Mouse (Mus musculus) stomach, embryonic 15.5 days (tissue): ENCODE measurements around the gene Dhx16. TPM values are rescaled to one million over a fixed set of nuclear protein-coding genes. Genes with fewer than 3 reads are reported as not detected.

ENCODE experiments used
- ATAC-seq: fragments of 200-750 bp; cut with Nextera tagmentation; 2 replicates; pipeline ENCODE4 v1.8.0; 2017; ENCODE audit warnings: low read depth, moderate number of reproducible peaks, moderate TSS enrichment; ENCODE audit not compliant: insufficient read depth, low FRiP score
- H3K27ac ChIP-seq: fragments of 300-500 bp; sonication (generic); 2 replicates; pipeline ENCODE4 v1.5.1; 2015; ENCODE audit warnings: mild to moderate bottlenecking, inconsistent platforms
- H3K27me3 ChIP-seq: fragments of 300-500 bp; sonication (generic); replicated peaks from 2 replicates; pipeline ENCODE4 v1.6.1; 2015; ENCODE audit warnings: inconsistent platforms
- H3K36me3 ChIP-seq: fragments of 300-500 bp; sonication (generic); 2 replicates; pipeline ENCODE4 v1.6.1; 2015; ENCODE audit warnings: inconsistent platforms
- H3K4me1 ChIP-seq: fragments of 300-500 bp; sonication (generic); 2 replicates; pipeline ENCODE4 v1.6.1; 2015; ENCODE audit warnings: inconsistent platforms
- H3K4me2 ChIP-seq: fragments of 300-500 bp; sonication (generic); 2 replicates; pipeline ENCODE4 v1.6.1; 2015; ENCODE audit warnings: mild to moderate bottlenecking, inconsistent platforms
- H3K4me3 ChIP-seq: fragments of 300-500 bp; sonication (generic); replicated peaks from 2 replicates; pipeline ENCODE4 v1.5.1; 2015; ENCODE audit warnings: inconsistent platforms
- H3K9ac ChIP-seq: fragments of 300-500 bp; sonication (generic); 2 replicates; pipeline ENCODE4 v1.6.1; 2015; ENCODE audit warnings: inconsistent platforms
- H3K9me3 ChIP-seq: fragments of 300-500 bp; sonication (generic); 2 replicates; pipeline ENCODE4 v1.6.1; 2016; ENCODE audit warnings: inconsistent platforms
- WGBS: fragments of 180-500 bp; shearing (Covaris S2); methylation state at CpG from one replicate; pipeline ENCODE4 v1.1.7; 2015; 5-methylcytosine and 5-hydroxymethylcytosine counted together
- polyA plus RNA-seq: library from polyadenylated mRNA; unstranded; fragments of >200 nt; fragmentation: Nextera tagmentation; extraction: Ambion mirVana; gene quantifications from 2 replicates; pipeline ENCODE4 v1.2.1, GENCODE M21; 2015

Gene Dhx16
- polyA plus RNA-seq, 1 experiment from 2014 or later = 37.8 TPM

DNA sequence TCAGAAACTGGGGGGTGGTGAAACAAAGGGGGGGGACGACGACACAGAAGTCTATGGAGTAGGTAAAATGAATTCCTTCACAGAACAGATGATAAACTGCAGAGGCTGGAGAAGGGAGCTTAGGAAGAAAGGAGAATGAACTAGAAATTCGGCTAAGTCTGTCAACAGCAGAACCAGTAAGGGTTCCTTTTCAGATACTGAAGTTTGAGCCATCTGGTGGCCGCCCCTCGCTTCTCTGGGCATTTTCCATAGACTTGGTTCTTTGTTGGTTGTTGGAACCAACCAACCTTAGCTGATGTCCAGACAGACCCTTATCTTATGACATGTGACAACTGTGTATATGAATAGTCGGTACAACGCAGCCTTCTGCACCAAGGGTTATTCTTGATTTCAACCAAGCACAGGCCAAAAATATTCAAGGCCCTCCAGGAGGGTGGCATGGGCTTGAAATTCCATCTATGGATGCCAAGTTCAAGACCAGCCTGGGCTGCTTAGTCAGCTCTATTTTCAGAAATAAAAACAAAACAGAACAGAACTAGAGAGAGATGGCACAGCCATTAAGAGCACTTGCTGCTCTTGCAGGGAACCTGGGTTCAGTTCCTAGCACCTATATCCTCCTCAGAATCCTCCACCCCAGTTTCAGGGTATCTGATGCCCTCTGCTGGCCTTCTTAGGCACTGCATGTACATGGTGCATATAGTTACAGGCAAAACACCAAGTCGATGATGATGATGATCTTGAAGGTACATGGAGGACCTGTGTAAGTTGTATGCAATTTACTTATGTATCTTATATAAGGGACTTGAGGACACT lies 8.5 kb upstream of the Dhx16 start:
- Histone ChIP-seq H3K4me2 (peak overlapping the region; percentile 93), H3K27me3 (no peaks in the 10 kb centered on the region), H3K4me1 (peaks cover 37% of the 10 kb centered on the region), H3K9ac (no peak overlapping the region), H3K9me3 (no peaks in the 10 kb centered on the region), H3K4me3 (peak overlapping the region; percentile 57), H3K27ac (peak overlapping the region; percentile 98), H3K36me3 (0 out of 2 replicates have a peak, but pooled peaks cover 2% of the 10 kb centered on the region)
- WGBS = 64% methylated on average over 8 of the region's 8 CpGs
- no peak for ATAC-seq

GRCm38 (mm10) chr17:35873774-35874519 lies 5.7 kb upstream of the Dhx16 start:
- Histone ChIP-seq H3K9me3 (no peaks in the 10 kb centered on the region), H3K27ac (peak overlapping the region; percentile 27; the same call in 1 of the 2 replicates), H3K27me3 (no peaks in the 10 kb centered on the region), H3K9ac (no peak overlapping the region), H3K4me1 (peaks cover 24% of the 10 kb centered on the region), H3K4me3 (no peak overlapping the region), H3K36me3 (0 out of 2 replicates have a peak, but pooled peaks cover 3% of the 10 kb centered on the region), H3K4me2 (no peak overlapping the region)
- 0 out of 2 replicates have a peak, but pooled peaks have one; percentile 50 for ATAC-seq
- WGBS = 26% methylated on average over 21 of the region's 21 CpGs

GRCm38 (mm10) chr17:35874721-35875120 lies 4.9 kb upstream of the Dhx16 start:
- no peak overlapping the region for H3K4me2 ChIP-seq
- H3K9ac ChIP-seq = no peak overlapping the region
- no peaks in the 10 kb centered on the region for H3K9me3 ChIP-seq
- H3K4me1 ChIP-seq = peaks cover 18% of the 10 kb centered on the region
- 0 out of 2 replicates have a peak, but pooled peaks cover 3% of the 10 kb centered on the region for H3K36me3 ChIP-seq
- 84% methylated on average over 6 of the region's 6 CpGs for WGBS
- ATAC-seq = no peak
- H3K27ac ChIP-seq = no peak overlapping the region
- H3K4me3 ChIP-seq = no peak overlapping the region
- H3K27me3 ChIP-seq = no peaks in the 10 kb centered on the region

- WGBS = 90% methylated on average over 17 of the region's 17 CpGs
- no peaks in the 10 kb centered on the region for H3K9me3 ChIP-seq
- no peak overlapping the region for H3K4me2 ChIP-seq
- H3K4me3 ChIP-seq = no peak overlapping the region
- ATAC-seq = no peak
- no peaks in the 10 kb centered on the region for H3K27me3 ChIP-seq
- H3K4me1 ChIP-seq = 0 out of 2 replicates have a peak, but pooled peaks cover 9% of the 10 kb centered on the region
- H3K9ac ChIP-seq = no peak overlapping the region
- H3K36me3 ChIP-seq = peaks cover 45% of the 10 kb centered on the region
- no peak overlapping the region for H3K27ac ChIP-seq
Observed at GRCm38 (mm10) chr17:35882924-35883323, 3.3 kb downstream of the Dhx16 start.

DNA sequence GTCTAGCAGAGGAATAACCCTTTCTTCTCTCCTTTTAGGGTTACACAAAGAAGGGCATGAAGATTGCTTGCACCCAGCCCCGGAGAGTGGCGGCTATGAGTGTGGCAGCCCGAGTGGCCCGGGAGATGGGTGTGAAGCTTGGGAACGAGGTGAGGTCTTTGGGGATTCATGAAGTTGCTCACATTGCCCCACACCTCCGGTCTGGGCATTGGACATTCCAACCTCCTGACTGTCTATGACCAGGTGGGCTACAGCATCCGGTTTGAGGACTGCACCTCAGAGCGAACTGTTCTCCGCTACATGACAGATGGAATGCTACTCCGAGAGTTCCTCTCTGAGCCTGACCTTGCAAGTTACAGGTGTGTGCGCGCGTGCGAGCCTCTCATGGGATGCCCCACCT lies 4.2 kb downstream of the Dhx16 start:
- no peak for ATAC-seq
- Histone ChIP-seq H3K4me2 (no peak overlapping the region), H3K9me3 (no peaks in the 10 kb centered on the region), H3K9ac (no peak overlapping the region), H3K4me1 (0 out of 2 replicates have a peak, but pooled peaks cover 9% of the 10 kb centered on the region), H3K4me3 (no peak overlapping the region), H3K27ac (no peak overlapping the region), H3K36me3 (peaks cover 53% of the 10 kb centered on the region), H3K27me3 (no peaks in the 10 kb centered on the region)
- 93% methylated on average over 14 of the region's 14 CpGs for WGBS

GRCm38 (mm10) chr17:35887725-35888124 lies 8.1 kb downstream of the Dhx16 start:
- Histone ChIP-seq H3K4me3 (no peak overlapping the region), H3K9me3 (no peaks in the 10 kb centered on the region), H3K4me1 (no peaks in the 10 kb centered on the region), H3K27me3 (no peaks in the 10 kb centered on the region), H3K36me3 (peaks cover 66% of the 10 kb centered on the region), H3K27ac (no peak overlapping the region), H3K9ac (no peak overlapping the region), H3K4me2 (no peak overlapping the region)
- ATAC-seq = no peak
- 93% methylated on average over 11 of the region's 17 CpGs for WGBS

DNA sequence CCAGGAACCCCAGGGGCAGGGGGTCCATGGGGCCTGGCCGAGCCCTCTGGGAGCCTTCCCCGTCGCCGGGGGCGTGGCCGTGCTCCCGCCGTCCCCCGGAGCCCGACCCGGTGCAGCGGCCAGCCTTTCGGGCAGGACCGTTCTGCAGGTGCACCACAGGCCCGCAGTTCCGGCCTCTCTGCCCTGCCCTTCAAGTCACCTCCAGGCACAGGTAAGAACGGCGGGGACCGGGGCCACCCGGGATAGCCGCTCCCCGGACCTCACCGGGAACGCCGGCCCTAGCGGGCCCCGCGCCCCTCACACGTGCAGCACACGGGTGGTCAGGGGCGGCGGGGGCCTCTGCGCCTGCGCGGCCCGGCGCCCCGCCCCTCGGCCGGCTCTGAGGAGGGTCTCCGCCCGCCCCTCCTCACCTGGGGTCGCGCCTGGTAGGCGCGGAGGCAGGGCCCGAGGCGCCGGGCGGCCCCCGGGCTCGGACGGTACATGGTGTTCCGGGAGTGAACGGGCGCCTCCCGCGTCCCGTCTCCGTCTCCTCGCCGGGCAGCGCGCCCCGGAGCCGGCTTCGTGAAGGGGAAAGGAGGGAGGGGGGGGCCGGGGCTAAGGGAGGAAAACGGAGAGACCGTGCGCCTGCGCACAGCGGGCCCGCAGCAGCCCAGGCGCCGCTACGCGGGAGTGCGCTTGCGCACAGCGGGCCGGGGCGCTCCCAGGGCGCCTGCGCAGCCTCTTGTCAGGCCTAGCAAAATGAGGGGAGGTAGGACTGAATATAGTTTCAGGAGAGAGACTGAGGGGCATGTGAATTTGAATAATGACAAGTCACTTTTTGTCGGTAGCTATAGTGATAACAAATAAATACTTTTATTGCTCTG lies 17.4 kb downstream of the Dhx16 start, which contains the start of gene 2310061I04Rik:
2310061I04Rik (minus strand) TSS at position 651 of the 863 bp plus-strand sequence.
- H3K9me3 ChIP-seq = no peaks in the 10 kb centered on the region
- ATAC-seq = peak; percentile 92
- H3K27ac ChIP-seq = peak within 1 kb of the TSS; percentile 87
- H3K36me3 ChIP-seq = peaks cover 14% of the 10 kb centered on the region
- WGBS = under 1% methylated on average over 67 of the region's 86 CpGs
- H3K9ac ChIP-seq = peak within 1 kb of the TSS; percentile 58
- H3K4me3 ChIP-seq = peak within 1 kb of the TSS; percentile 68
- H3K4me1 ChIP-seq = peaks cover 15% of the 10 kb centered on the region
- H3K27me3 ChIP-seq = no peaks in the 10 kb centered on the region
- H3K4me2 ChIP-seq = peak within 1 kb of the TSS; percentile 97

GRCm38 (mm10) chr17:35897644-35898573 lies 18.3 kb downstream of the Dhx16 start:
- Histone ChIP-seq H3K36me3 (peaks cover 14% of the 10 kb centered on the region), H3K27me3 (no peaks in the 10 kb centered on the region), H3K4me1 (peaks cover 15% of the 10 kb centered on the region), H3K27ac (peak overlapping the region; percentile 49), H3K4me3 (peak overlapping the region; percentile 68; the same call in 1 of the 2 replicates), H3K4me2 (peak overlapping the region; percentile 97), H3K9ac (no peak overlapping the region), H3K9me3 (no peaks in the 10 kb centered on the region)
- WGBS = 40% methylated on average over 23 of the region's 23 CpGs
- peak; percentile 28; the same call in 1 of the 2 replicates for ATAC-seq

DNA sequence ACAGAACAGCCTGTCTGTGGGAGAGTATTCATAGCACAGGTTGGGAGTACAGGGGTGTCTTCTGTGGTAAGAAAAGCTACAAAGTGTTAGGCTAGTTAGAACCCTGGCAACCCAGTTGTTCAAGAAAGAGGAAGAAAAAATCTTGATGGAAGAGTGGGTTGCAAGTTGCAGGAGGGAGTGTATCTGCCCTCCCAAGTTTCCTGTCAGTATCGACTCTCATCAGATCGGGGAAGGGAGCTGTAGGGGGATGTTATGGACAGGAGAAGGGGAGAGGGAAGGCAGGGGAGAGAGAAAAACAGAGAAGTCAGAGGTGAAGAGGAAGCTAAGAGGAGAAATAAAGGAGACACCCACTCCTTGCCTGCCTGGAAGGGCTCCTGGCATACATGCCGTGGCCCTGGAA lies 21.0 kb downstream of the Dhx16 start:
- H3K4me3 ChIP-seq = no peak overlapping the region
- H3K9ac ChIP-seq = no peak overlapping the region
- no peak overlapping the region for H3K4me2 ChIP-seq
- ATAC-seq = no peak
- H3K9me3 ChIP-seq = no peaks in the 10 kb centered on the region
- WGBS = 82% methylated on average over 3 of the region's 3 CpGs
- H3K36me3 ChIP-seq = 0 out of 2 replicates have a peak, but pooled peaks cover 10% of the 10 kb centered on the region
- H3K27me3 ChIP-seq = no peaks in the 10 kb centered on the region
- no peak overlapping the region for H3K27ac ChIP-seq
- H3K4me1 ChIP-seq = peaks cover 14% of the 10 kb centered on the region

DNA sequence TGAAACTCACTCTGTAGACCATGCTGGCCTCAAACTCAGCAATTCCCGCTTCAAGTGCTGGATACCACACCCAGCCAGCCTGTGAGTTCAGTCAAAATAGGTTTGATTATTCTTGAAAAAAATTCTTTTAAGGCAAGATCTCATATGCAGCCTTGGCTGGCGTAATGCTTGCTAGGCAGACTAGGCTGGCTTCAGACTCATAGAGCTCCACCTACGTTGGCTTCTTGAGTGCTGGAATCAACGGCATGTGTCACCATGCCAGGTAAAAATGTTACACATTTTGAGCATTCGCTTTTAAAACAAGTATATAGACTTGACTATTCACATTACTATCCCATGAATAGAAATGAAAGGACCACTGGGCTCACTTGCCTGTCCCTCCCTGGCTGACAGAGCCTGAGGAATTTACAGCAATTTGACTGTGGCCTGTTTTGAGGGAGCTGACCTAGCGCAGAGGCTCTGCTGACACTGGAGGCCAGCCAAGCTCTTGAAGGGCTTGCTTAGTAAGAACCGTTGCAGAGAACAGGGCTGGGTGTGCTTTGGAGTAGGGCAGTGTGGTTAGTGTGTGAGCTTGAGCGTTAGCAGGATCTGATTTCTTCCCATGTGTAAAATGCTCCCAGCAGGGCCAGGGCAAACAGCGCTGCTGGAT lies 23.8 kb downstream of the Dhx16 start:
- no peak overlapping the region for H3K4me2 ChIP-seq
- no peak overlapping the region for H3K4me3 ChIP-seq
- H3K9me3 ChIP-seq = no peaks in the 10 kb centered on the region
- no peak overlapping the region for H3K9ac ChIP-seq
- peaks cover 3% of the 10 kb centered on the region; the same call in 1 of the 2 replicates for H3K4me1 ChIP-seq
- ATAC-seq = no peak
- H3K27ac ChIP-seq = no peak overlapping the region
- 87% methylated on average over 9 of the region's 9 CpGs for WGBS
- no peaks in the 10 kb centered on the region for H3K27me3 ChIP-seq
- 0 out of 2 replicates have a peak, but pooled peaks cover 13% of the 10 kb centered on the region for H3K36me3 ChIP-seq
